Mouse (Mus musculus) MEL (cell line): ENCODE data around the gene Dnajb1.

Experiments
- CTCF ChIP-seq, 3 experiments: IDR thresholded peaks in 2 of 3; conservative IDR thresholded peaks in 1 of 3; 2 replicates each; pipeline ENCODE4 v1.5.1; 2011 to 2012; ENCODE audit warnings: low read length in 3 of 3, low read depth in 2 of 3, mild to moderate bottlenecking in 2 of 3, improper control_type of control experiment in 1 of 3, inconsistent platforms in 1 of 3, mixed read lengths in 1 of 3, moderate library complexity in 1 of 3; ENCODE audit not compliant: control insufficient read depth in 1 of 3, insufficient read depth in 1 of 3, poor library complexity in 1 of 3, severe bottlenecking in 1 of 3
- MAFK ChIP-seq: IDR thresholded peaks from 2 replicates; pipeline ENCODE4 v1.6.1; 2011; ENCODE audit warnings: low read depth, mild to moderate bottlenecking, low read length, improper control_type of control experiment, borderline replicate concordance
- POLR2AphosphoS5 ChIP-seq: IDR thresholded peaks from 2 replicates; pipeline ENCODE4 v1.6.1; 2012; ENCODE audit warnings: low read depth, borderline replicate concordance, mild to moderate bottlenecking, inconsistent platforms, low read length, moderate library complexity, mixed read lengths
- TAL1 ChIP-seq: IDR thresholded peaks from 2 replicates; pipeline ENCODE4 v1.6.1; 2012; ENCODE audit warnings: mild to moderate bottlenecking, inconsistent platforms, low read length, moderate library complexity, mixed read lengths
- ZC3H11A ChIP-seq: IDR thresholded peaks from 2 replicates; pipeline ENCODE4 v1.6.1; 2012; ENCODE audit warnings: low read depth, mild to moderate bottlenecking, inconsistent platforms, low read length, improper control_type of control experiment

DNA sequence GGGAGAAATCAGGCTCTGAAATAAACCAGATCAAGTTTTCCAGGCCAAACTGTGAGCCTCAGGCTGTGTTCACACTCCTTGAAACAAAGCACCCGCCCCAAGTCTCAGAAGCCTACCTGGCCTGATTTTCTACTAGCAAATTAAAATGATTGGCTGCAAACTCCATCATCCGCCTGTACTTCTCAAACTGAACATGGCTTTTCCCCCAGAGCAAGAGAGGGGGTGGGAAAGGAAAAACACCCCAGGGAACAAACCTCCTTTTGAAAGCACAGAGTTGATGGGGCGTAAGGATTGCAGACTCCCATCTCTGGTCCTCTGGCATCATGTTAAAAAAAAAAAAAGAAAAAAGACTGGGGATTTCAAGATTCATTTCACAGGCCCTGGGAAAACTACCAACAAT lies 15.3 kb upstream of the Dnajb1 start:
- TF ChIP-seq ZC3H11A (no peak), TAL1 (no peak), CTCF (IDR thresholded peaks at IDR 0.05 in 2 of 3, conservative IDR thresholded peaks at IDR 0.05 in 1 of 3; ENCODE audit: control insufficient read depth in 1 of 3, insufficient read depth in 1 of 3, low read depth in 2 of 3, low read length in 3 of 3, poor library complexity in 1 of 3, severe bottlenecking in 1 of 3) (no peak), POLR2AphosphoS5 (no peak), MAFK (no peak)
